Mouse (Mus musculus): ENCODE results near the gene Pgk1. TPM values are rescaled to one million over a fixed set of nuclear protein-coding genes. Genes with fewer than 3 reads are reported as not detected.

Pgk1 gene
- 263 and 264 TPM in 2 replicates for polyA plus RNA-seq (2015; fragmentation: Nextera tagmentation; extraction: Ambion mirVana)

DNA sequence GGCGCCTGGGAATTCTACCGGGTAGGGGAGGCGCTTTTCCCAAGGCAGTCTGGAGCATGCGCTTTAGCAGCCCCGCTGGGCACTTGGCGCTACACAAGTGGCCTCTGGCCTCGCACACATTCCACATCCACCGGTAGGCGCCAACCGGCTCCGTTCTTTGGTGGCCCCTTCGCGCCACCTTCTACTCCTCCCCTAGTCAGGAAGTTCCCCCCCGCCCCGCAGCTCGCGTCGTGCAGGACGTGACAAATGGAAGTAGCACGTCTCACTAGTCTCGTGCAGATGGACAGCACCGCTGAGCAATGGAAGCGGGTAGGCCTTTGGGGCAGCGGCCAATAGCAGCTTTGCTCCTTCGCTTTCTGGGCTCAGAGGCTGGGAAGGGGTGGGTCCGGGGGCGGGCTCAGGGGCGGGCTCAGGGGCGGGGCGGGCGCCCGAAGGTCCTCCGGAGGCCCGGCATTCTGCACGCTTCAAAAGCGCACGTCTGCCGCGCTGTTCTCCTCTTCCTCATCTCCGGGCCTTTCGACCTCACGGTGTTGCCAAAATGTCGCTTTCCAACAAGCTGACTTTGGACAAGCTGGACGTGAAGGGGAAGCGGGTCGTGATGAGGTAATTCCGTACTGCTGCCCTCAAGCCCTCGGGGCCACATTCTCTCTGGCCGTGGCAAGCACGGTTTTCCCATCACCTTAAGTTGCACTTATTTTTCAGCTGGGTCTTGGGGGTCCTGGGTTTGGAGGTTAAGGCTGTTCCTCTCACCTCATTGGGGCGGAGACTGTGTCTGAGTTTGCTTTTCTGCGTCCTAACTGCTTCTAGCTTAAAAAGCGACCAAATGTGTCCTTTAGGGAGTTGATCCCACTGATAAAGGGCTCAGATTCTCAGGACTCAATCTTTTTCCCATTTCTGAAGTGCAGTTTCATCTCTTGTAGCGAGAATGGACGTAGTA is at the start of gene Pgk1:
Gene Pgk1 (plus strand): TSS at position 388 of the 937 bp plus-strand sequence.
- Histone ChIP-seq H3K4me3 (replicated peaks; ENCODE audit: low read length) (peak within 1 kb of the TSS; percentile 57), H3K9me3 (ENCODE audit: control insufficient read depth, low read length) (no peaks in the 10 kb centered on the region), H3K9ac (replicated peaks; ENCODE audit: low read depth, low read length) (peak within 1 kb of the TSS; percentile 52), H3K4me1 (replicated peaks; ENCODE audit: control insufficient read depth, insufficient read depth, low read length) (peaks cover 19% of the 10 kb centered on the region), H3K27ac (ENCODE audit: low read length) (peak within 1 kb of the TSS; percentile 90), H3K4me2 (ENCODE audit: low read length) (peak within 1 kb of the TSS; percentile 65), H3K36me3 (ENCODE audit: control insufficient read depth, insufficient read depth) (no peaks in the 10 kb centered on the region), H3K27me3 (replicated peaks; ENCODE audit: control insufficient read depth, insufficient read depth, low read length) (no peaks in the 10 kb centered on the region)
- 17% methylated on average over 53 of the region's 55 CpGs for WGBS
- ATAC-seq = peak; percentile 98

DNA sequence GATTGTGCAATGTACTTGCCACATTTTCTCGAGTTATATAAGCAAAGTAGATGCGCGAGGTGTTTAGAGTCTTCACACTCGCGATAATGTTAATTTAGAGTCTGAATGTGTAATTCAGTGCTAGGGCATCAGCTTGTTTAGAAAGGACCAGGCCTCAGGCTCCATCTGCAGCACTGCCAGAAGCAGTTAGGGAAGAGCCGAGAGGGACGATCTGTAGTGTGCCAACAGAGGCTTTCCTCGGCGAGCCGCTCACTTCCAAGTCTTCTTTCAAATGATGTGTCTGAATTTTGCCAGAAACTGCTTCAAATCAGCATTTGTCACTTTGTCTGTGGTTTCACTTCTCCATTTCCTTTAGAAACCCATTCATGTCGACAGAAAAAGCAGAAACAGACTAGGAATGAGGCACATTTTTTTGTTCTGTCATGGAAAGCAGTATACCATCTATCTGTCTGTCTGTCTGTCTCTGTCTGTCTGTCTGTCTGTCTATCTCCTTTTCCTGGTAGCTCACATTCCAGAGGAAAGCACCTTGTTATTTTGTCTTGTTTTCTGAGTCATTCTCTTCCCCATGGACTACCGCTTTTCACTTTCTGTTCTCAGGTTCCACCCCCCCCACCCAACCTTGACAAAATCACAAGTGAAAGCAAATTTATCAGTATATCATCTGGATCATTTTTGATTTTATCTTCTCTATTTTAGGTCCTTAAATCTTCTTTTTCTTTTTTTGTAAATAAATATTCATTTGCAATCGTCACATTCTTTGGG is 47.4 kb upstream of the Pgk1 start:
- Histone ChIP-seq H3K4me3 (replicated peaks; ENCODE audit: low read length) (no peak overlapping the region), H3K4me2 (ENCODE audit: low read length) (no peak overlapping the region), H3K36me3 (ENCODE audit: control insufficient read depth, insufficient read depth) (no peaks in the 10 kb centered on the region), H3K4me1 (replicated peaks; ENCODE audit: control insufficient read depth, insufficient read depth, low read length) (no peaks in the 10 kb centered on the region), H3K27me3 (replicated peaks; ENCODE audit: control insufficient read depth, insufficient read depth, low read length) (0 out of 2 replicates have a peak, but pooled peaks cover 2% of the 10 kb centered on the region), H3K9ac (replicated peaks; ENCODE audit: low read depth, low read length) (no peak overlapping the region), H3K27ac (ENCODE audit: low read length) (no peak overlapping the region), H3K9me3 (ENCODE audit: control insufficient read depth, low read length) (no peaks in the 10 kb centered on the region)
- 78% methylated on average over 13 of the region's 13 CpGs for WGBS
- no peak for ATAC-seq

DNA sequence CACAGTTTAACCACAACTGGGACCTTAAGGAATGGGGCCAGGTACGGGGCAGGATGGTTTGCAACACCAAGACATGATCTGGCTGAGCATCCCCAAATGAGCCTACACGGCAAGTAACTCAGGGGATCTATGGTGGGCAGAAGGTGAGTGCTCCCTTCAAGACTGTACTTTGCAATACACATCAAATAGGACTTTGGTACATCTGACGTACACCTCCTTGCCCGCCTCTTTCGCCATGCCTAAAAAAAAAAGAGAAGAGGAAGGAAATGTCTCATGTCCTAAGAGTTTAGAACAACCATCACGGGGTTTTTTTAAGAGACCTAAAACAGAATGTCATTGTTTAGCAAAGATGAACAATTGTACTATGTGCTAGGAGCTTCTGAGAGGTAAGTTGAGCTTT is 44.0 kb upstream of the Pgk1 start, which contains the start of gene Tlr13:
Gene Tlr13 (plus strand): TSS at position 269 of the 400 bp plus-strand sequence.
- 87% methylated on average over 6 of the region's 6 CpGs for WGBS

DNA sequence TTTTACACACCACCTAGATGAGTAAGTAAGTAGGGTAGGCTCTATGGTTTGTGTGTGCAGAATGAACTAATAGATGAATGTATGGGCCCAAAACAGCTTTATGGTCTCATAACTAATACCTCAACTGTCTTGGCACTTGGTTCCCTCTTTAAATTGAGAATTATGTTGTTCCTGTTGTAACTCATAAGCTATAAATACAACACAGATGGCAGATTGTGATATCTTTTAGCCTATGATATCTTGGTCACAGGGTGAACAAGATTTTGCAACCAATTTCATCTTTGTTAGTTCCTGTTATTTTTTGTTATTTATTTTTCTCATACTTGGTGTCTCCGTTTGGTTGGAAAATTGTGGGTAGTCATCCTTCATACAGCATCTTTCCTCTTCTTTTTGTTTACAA is 38.7 kb upstream of the Pgk1 start:
- Histone ChIP-seq H3K27me3 (replicated peaks; ENCODE audit: control insufficient read depth, insufficient read depth, low read length) (no peaks in the 10 kb centered on the region), H3K36me3 (ENCODE audit: control insufficient read depth, insufficient read depth) (no peaks in the 10 kb centered on the region), H3K9me3 (ENCODE audit: control insufficient read depth, low read length) (no peaks in the 10 kb centered on the region), H3K4me3 (replicated peaks; ENCODE audit: low read length) (no peak overlapping the region), H3K9ac (replicated peaks; ENCODE audit: low read depth, low read length) (no peak overlapping the region), H3K27ac (ENCODE audit: low read length) (no peak overlapping the region), H3K4me1 (replicated peaks; ENCODE audit: control insufficient read depth, insufficient read depth, low read length) (no peaks in the 10 kb centered on the region), H3K4me2 (ENCODE audit: low read length) (no peak overlapping the region)
- no peak for ATAC-seq
- WGBS = 96% methylated on average over 1 of the region's 1 CpGs

More for the DNA sequence above, 44.0 kb upstream of the Pgk1 start, which contains the start of gene Tlr13:
- H3K9me3 ChIP-seq (ENCODE audit: control insufficient read depth, low read length) = no peaks in the 10 kb centered on the region
- no peaks in the 10 kb centered on the region for H3K4me1 ChIP-seq (replicated peaks; ENCODE audit: control insufficient read depth, insufficient read depth, low read length)
- H3K27ac ChIP-seq (ENCODE audit: low read length) = no peak within 1 kb of the TSS
- H3K36me3 ChIP-seq (ENCODE audit: control insufficient read depth, insufficient read depth) = no peaks in the 10 kb centered on the region
- H3K9ac ChIP-seq (replicated peaks; ENCODE audit: low read depth, low read length) = no peak within 1 kb of the TSS
- no peak for ATAC-seq
- no peak within 1 kb of the TSS for H3K4me2 ChIP-seq (ENCODE audit: low read length)
- no peak within 1 kb of the TSS for H3K4me3 ChIP-seq (replicated peaks; ENCODE audit: low read length)
- 0 out of 2 replicates have a peak, but pooled peaks cover 2% of the 10 kb centered on the region for H3K27me3 ChIP-seq (replicated peaks; ENCODE audit: control insufficient read depth, insufficient read depth, low read length)

DNA sequence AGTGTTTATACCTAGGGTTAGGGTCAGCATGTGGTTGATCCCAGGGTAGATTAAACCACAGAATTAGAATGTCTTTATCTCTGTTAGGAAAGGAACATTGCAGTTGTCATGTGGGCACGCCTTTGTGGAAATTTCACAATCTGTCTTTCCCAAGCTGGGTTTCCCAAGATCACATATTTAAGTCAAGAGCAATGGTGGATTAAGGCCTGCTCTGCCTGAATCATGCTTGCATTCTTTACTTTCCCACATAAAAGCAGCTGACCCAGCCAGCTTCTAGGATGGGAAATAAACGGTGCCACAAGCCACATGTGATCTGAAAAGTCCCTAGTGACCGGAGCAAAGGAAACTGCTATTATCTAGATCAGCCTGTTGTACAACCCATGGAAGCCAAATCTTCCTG is 37.4 kb upstream of the Pgk1 start:
- H3K27ac ChIP-seq (ENCODE audit: low read length) = no peak overlapping the region
- ATAC-seq = no peak
- WGBS = 97% methylated on average over 3 of the region's 3 CpGs

DNA sequence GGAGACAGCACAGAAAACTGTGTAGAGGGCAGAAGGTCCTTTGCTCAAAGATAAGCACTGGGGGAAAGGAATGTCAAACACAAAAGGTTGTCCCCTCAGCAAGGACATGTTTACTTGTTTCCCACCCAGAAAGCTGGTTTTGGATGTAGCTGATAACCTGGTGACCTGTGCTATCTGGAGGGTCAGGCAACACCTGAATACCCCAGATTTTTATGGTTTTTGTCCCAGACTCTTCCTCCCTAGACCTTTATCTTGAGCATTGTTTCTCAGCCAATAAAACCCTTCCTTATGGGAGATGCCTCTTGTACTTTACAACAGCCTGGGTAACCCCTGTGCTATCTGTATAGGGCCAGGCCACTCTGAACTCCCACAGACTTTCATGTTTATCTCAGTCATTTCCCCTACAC is 32.7 kb upstream of the Pgk1 start:
- no peaks in the 10 kb centered on the region for H3K36me3 ChIP-seq (ENCODE audit: control insufficient read depth, insufficient read depth)
- no peaks in the 10 kb centered on the region for H3K9me3 ChIP-seq (ENCODE audit: control insufficient read depth, low read length)
- H3K27ac ChIP-seq (ENCODE audit: low read length) = no peak overlapping the region
- no peak for ATAC-seq
- no peak overlapping the region for H3K4me2 ChIP-seq (ENCODE audit: low read length)
- H3K4me3 ChIP-seq (replicated peaks; ENCODE audit: low read length) = no peak overlapping the region
- H3K9ac ChIP-seq (replicated peaks; ENCODE audit: low read depth, low read length) = no peak overlapping the region
- no peaks in the 10 kb centered on the region for H3K27me3 ChIP-seq (replicated peaks; ENCODE audit: control insufficient read depth, insufficient read depth, low read length)
- no peaks in the 10 kb centered on the region for H3K4me1 ChIP-seq (replicated peaks; ENCODE audit: control insufficient read depth, insufficient read depth, low read length)

More for the DNA sequence above, 37.4 kb upstream of the Pgk1 start:
- H3K4me3 ChIP-seq (replicated peaks; ENCODE audit: low read length) = no peak overlapping the region
- no peak overlapping the region for H3K4me2 ChIP-seq (ENCODE audit: low read length)
- no peaks in the 10 kb centered on the region for H3K4me1 ChIP-seq (replicated peaks; ENCODE audit: control insufficient read depth, insufficient read depth, low read length)
- H3K9me3 ChIP-seq (ENCODE audit: control insufficient read depth, low read length) = no peaks in the 10 kb centered on the region
- no peaks in the 10 kb centered on the region for H3K27me3 ChIP-seq (replicated peaks; ENCODE audit: control insufficient read depth, insufficient read depth, low read length)
- no peaks in the 10 kb centered on the region for H3K36me3 ChIP-seq (ENCODE audit: control insufficient read depth, insufficient read depth)
- H3K9ac ChIP-seq (replicated peaks; ENCODE audit: low read depth, low read length) = no peak overlapping the region

DNA sequence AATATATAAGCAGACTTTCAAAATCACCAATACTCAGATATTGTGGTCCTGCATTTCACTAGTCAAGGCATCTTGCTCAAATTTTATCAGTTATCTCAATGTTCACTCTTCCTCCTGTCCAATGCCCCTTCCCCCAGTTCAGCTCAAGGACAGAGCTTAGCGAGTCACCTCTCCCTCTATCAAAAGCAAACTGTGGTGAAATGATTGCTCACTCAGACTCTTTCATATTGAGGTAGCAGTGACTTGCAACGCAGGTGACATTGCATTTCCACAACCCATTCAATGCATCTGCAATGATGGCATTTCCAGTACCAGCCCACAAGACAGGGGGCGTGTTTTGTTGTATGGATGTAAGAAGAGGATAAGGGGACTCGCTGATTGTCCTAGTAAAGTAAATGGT is 31.0 kb upstream of the Pgk1 start:
- no peak overlapping the region for H3K9ac ChIP-seq (replicated peaks; ENCODE audit: low read depth, low read length)
- ATAC-seq = no peak
- H3K9me3 ChIP-seq (ENCODE audit: control insufficient read depth, low read length) = no peaks in the 10 kb centered on the region
- no peak overlapping the region for H3K4me3 ChIP-seq (replicated peaks; ENCODE audit: low read length)
- WGBS = 86% methylated on average over 4 of the region's 4 CpGs
- no peak overlapping the region for H3K27ac ChIP-seq (ENCODE audit: low read length)
- H3K4me1 ChIP-seq (replicated peaks; ENCODE audit: control insufficient read depth, insufficient read depth, low read length) = no peaks in the 10 kb centered on the region
- H3K27me3 ChIP-seq (replicated peaks; ENCODE audit: control insufficient read depth, insufficient read depth, low read length) = no peaks in the 10 kb centered on the region
- H3K4me2 ChIP-seq (ENCODE audit: low read length) = no peak overlapping the region
- no peaks in the 10 kb centered on the region for H3K36me3 ChIP-seq (ENCODE audit: control insufficient read depth, insufficient read depth)

DNA sequence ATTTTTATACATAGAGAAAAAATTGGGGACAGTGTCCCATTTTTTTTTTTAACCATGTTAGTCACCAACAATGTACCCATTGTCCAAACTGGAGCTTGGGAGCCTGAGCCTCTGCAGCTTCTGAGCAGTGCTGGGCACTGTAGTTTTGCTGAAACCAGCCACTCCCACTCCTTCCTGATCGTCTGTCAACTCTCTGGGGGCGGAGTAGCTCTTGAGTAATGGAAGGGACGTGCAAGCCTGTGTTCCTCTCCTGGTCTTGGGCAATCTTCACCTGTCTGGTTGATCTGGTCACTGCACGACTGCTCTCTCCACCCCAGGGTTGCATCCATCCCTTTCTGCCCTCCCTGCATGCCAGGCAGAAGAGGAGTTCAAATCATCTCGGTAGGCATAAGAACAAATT is 22.9 kb upstream of the Pgk1 start:
- no peaks in the 10 kb centered on the region for H3K4me1 ChIP-seq (replicated peaks; ENCODE audit: control insufficient read depth, insufficient read depth, low read length)
- H3K27ac ChIP-seq (ENCODE audit: low read length) = no peak overlapping the region
- WGBS = 64% methylated on average over 5 of the region's 5 CpGs
- no peaks in the 10 kb centered on the region for H3K36me3 ChIP-seq (ENCODE audit: control insufficient read depth, insufficient read depth)
- H3K9ac ChIP-seq (replicated peaks; ENCODE audit: low read depth, low read length) = no peak overlapping the region
- no peak for ATAC-seq
- no peak overlapping the region for H3K4me3 ChIP-seq (replicated peaks; ENCODE audit: low read length)
- no peak overlapping the region for H3K4me2 ChIP-seq (ENCODE audit: low read length)
- no peaks in the 10 kb centered on the region for H3K9me3 ChIP-seq (ENCODE audit: control insufficient read depth, low read length)
- no peaks in the 10 kb centered on the region for H3K27me3 ChIP-seq (replicated peaks; ENCODE audit: control insufficient read depth, insufficient read depth, low read length)

DNA sequence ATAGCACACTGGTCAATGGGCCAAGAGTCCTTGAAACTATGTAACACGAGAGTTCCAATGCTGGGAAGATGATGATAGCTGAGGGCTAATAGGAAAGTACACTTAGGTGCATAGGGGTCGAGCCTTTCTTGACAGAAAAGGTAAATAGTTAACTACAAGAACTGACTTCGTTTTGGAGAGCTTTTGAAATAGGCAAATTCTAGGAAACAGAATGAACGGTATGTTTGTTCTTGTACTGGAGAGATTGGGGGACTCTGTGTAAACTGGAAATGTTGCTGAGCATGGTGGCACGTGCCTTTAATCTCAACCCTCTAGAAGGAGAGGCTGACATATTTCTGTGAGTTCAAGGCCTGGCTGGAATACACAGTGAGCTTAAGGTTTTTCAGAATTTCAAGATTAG is 22.3 kb upstream of the Pgk1 start:
- H3K4me2 ChIP-seq (ENCODE audit: low read length) = no peak overlapping the region
- H3K27ac ChIP-seq (ENCODE audit: low read length) = no peak overlapping the region
- no peaks in the 10 kb centered on the region for H3K4me1 ChIP-seq (replicated peaks; ENCODE audit: control insufficient read depth, insufficient read depth, low read length)
- 70% methylated on average over 5 of the region's 5 CpGs for WGBS
- no peaks in the 10 kb centered on the region for H3K9me3 ChIP-seq (ENCODE audit: control insufficient read depth, low read length)
- H3K9ac ChIP-seq (replicated peaks; ENCODE audit: low read depth, low read length) = no peak overlapping the region
- no peaks in the 10 kb centered on the region for H3K27me3 ChIP-seq (replicated peaks; ENCODE audit: control insufficient read depth, insufficient read depth, low read length)
- ATAC-seq = no peak
- no peaks in the 10 kb centered on the region for H3K36me3 ChIP-seq (ENCODE audit: control insufficient read depth, insufficient read depth)
- no peak overlapping the region for H3K4me3 ChIP-seq (replicated peaks; ENCODE audit: low read length)
